8 mouse cellular contexts compared by ENCODE assay signal in the genomic region with DNA sequence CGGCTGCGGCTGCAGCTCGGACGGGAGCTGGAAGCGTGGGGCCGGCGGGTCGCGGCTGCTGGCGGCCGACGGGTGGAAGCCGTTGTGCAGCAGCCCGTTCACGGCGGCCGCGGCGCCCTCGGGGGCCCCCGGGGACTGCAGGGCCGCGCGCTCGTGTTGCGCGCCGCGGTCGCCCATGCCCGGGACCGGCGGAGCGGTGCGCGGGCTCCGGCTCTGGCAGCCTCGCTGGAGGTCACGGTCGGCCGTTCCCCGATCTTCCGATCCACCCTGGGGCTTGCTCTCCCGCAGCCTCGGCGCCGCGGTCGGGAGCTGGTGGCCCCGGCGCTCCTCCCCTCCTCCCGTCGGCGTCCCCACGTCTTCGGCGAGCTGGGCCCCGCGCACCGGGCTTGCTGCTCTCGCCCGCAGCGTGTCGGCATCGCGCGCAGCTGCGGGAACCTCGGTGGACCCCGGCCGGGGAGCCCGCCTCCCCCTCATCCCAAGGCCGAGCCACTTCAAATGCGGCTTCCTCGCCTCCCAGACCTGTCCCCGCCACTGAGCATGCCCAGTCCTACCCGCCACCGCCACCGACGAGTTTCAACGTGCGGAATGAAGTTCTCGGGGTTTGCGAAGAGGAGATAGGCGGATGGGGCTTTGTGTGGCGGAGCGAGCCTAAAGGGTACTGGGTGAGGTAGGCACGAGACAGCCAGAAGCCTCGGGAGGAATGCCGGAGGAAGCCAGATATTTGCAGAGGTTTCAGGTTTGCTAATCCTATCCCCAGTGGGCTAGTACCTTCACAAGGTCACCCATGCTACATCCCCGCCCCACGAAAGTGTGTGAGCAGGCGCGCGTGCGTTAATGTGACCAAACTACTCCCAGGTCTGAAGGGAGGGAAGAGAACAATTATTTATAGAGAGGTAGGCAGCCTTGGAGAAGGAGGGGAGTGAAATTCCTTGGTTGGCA. TPM values are rescaled to one million over a fixed set of nuclear protein-coding genes. Genes with fewer than 3 reads are reported as not detected.
DNase-seq lines count a peak whose midpoint lies in the region; ATAC-seq and TF ChIP-seq lines count a peak whose summit lies in the region.

A gene (minus strand): TSS at position 853 of the 939 bp plus-strand sequence.

- TF ChIP-seq POLR2A in heart, adult 2 months (IDR thresholded peaks at IDR 0.05; ENCODE audit: insufficient read depth, low read depth, low read length): peak; percentile 63; the same call in 1 of the 2 replicates

- no peak; the same call in 1 of the 2 replicates for ATAC-seq in monocyte, adult 5-6 weeks (replicated peaks; ENCODE audit: insufficient number of reproducible peaks, low FRiP score, low TSS enrichment, poor library complexity, severe bottlenecking)
- peak; percentile 68 for ATAC-seq in limb, embryonic 13.5 days (ENCODE audit: low FRiP score, low read depth)
- ATAC-seq in midbrain, embryonic 15.5 days (replicated peaks): peak; percentile 85

- H3K4me1 ChIP-seq in heart, adult 2 months (ENCODE audit: control insufficient read depth, insufficient read depth, low read length): peaks cover 2% of the 10 kb centered on the region
- H3K4me1 ChIP-seq in limb, embryonic 13.5 days: peaks cover 19% of the 10 kb centered on the region
- peaks cover 20% of the 10 kb centered on the region for H3K4me1 ChIP-seq in midbrain, embryonic 15.5 days

- peak within 1 kb of the TSS; percentile 96 for H3K9ac ChIP-seq in heart, adult 2 months (ENCODE audit: low read depth, low read length)
- peak within 1 kb of the TSS; percentile 96 for H3K9ac ChIP-seq in limb, embryonic 13.5 days
- peak within 1 kb of the TSS; percentile 97 for H3K9ac ChIP-seq in midbrain, embryonic 15.5 days

- intact Hi-C loops in heart, adult 2 months (cut with DNase I): loop anchor here (1.0 to 5.0 kb wide), 3 partner anchors 42 to 212 kb away; no protein-coding TSS in a partner anchor

- H3K79me2 ChIP-seq in heart, adult 2 months (replicated peaks; ENCODE audit: control insufficient read depth, insufficient read depth, low read length): no peaks in the 10 kb centered on the region; the same call in 1 of the 2 replicates

- no peaks in the 10 kb centered on the region; the same call in 1 of the 2 replicates for H3K36me3 ChIP-seq in heart, adult 2 months (ENCODE audit: control insufficient read depth, insufficient read depth, low read length)
- H3K36me3 ChIP-seq in limb, embryonic 13.5 days: no peaks in the 10 kb centered on the region
- no peaks in the 10 kb centered on the region for H3K36me3 ChIP-seq in midbrain, embryonic 15.5 days (replicated peaks)

- no peaks in the 10 kb centered on the region for H3K9me3 ChIP-seq in limb, embryonic 13.5 days
- no peaks in the 10 kb centered on the region for H3K9me3 ChIP-seq in midbrain, embryonic 15.5 days

- TF ChIP-seq CTCF in heart, adult 2 months (IDR thresholded peaks at IDR 0.05): no peak

- WGBS in heart, adult 2 months: under 1% methylated on average over 92 of the region's 96 CpGs
- under 1% methylated on average over 81 of the region's 96 CpGs for WGBS in limb, embryonic 13.5 days
- under 1% methylated on average over 95 of the region's 96 CpGs for WGBS in midbrain, embryonic 15.5 days

- H3K4me2 ChIP-seq in limb, embryonic 13.5 days (replicated peaks): peak within 1 kb of the TSS; percentile 75
- peak within 1 kb of the TSS; percentile 84 for H3K4me2 ChIP-seq in midbrain, embryonic 15.5 days

- H3K27ac ChIP-seq in heart, adult 2 months: peak within 1 kb of the TSS; percentile 75
- H3K27ac ChIP-seq in limb, embryonic 13.5 days: peak within 1 kb of the TSS; percentile 97
- peak within 1 kb of the TSS; percentile 97 for H3K27ac ChIP-seq in midbrain, embryonic 15.5 days

- TF ChIP-seq EP300 in heart, adult 2 months (IDR thresholded peaks at IDR 0.05; ENCODE audit: insufficient read depth, low read depth, low read length): 0 out of 2 replicates have a peak, but pooled peaks have one; percentile 54

- H3K4me3 ChIP-seq in heart, adult 2 months: peak within 1 kb of the TSS; percentile 94
- peak within 1 kb of the TSS; percentile 88 for H3K4me3 ChIP-seq in limb, embryonic 13.5 days
- H3K4me3 ChIP-seq in midbrain, embryonic 15.5 days: peak within 1 kb of the TSS; percentile 91

- H3K27me3 ChIP-seq in heart, adult 2 months (ENCODE audit: control insufficient read depth, insufficient read depth, low read length): no peaks in the 10 kb centered on the region
- no peaks in the 10 kb centered on the region for H3K27me3 ChIP-seq in limb, embryonic 13.5 days
- no peaks in the 10 kb centered on the region for H3K27me3 ChIP-seq in midbrain, embryonic 15.5 days (replicated peaks)

- peak; percentile 5 to 12 for DNase-seq in monocyte, adult 2 months (ENCODE audit: low read depth in 1 of 2, low spot score in 2 of 2)
- peak; percentile 82 for DNase-seq in embryo, embryonic 9.5 days (ENCODE audit: extremely low spot score)
- peak; percentile 78 to 81 for DNase-seq in heart, adult 2 months
- peak; percentile 86 to 89 for DNase-seq in kidney, adult 8-10 months
- peak; percentile 35 to 41 for DNase-seq in spleen, postnatal 14 days (ENCODE audit: low spot score in 2 of 2)

RNA-seq across cellular contexts. Expression of the gene that starts here (rescaled TPM):
- 2.6 to 4.1 TPM (median 2.7 TPM) in 3 replicates for total RNA-seq in monocyte, adult 5-6 weeks (2017)
- 10 to 100 TPM; 38.1 to 48.3 TPM for total RNA-seq in heart, adult 2 months (2021)
- polyA plus RNA-seq in heart, adult 2 months (2012; rRNA removed): 6.5 and 10.0 TPM in 2 replicates
- polyA plus RNA-seq in limb, embryonic 13.5 days (2015; fragmentation: Nextera tagmentation; extraction: Ambion mirVana): 6.1 and 7.4 TPM in 2 replicates
- polyA plus RNA-seq in midbrain, embryonic 15.5 days (2015; fragmentation: Nextera tagmentation; extraction: Ambion mirVana): 8.3 and 8.5 TPM in 2 replicates

Comparison
In these comparisons a context has a peak if more than half of its experiments do, and no peak if none do; other contexts are left out.
1. DNase-seq: peak in every context shown above with its lines; median percentile 88 in kidney, adult 8-10 months; 82 in embryo, embryonic 9.5 days; 80 in heart, adult 2 months; 38 in spleen, postnatal 14 days; 8 in monocyte, adult 2 months.